Mouse (Mus musculus): ENCODE results near the gene Pon3. TPM values are rescaled to one million over a fixed set of nuclear protein-coding genes. Genes with fewer than 3 reads are reported as not detected.
A peak's percentile ranks its signal among the peaks of the same experiment; 100 is the strongest.

The Pon3 gene
- total RNA-seq, 2 experiments from 2014 or later, result 2.0 to 2.5 TPM

DNA sequence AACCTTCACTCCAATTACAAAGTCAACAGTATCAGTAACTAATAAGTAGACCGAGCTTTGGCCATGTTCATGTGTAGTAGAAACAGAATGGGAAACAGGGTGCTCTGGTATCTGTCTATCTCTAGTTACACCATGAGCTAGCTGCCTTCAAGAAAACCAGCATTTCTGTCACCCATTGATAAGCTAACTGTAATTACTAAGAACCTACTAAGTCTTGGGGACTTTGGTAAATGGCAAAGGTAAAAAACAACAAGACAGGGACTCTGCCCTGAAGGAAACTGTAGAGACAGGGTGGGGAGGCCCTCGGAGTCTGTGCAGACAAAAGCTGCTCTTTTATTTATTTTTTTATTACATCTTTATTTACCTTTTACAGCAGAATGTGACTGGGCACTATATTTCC, 31.3 kb upstream of the Pon3 start:
- intact Hi-C loops (cut with DNase I), result no loop called here
- H3K27ac ChIP-seq, result no peak overlapping the region
- no peak for DNase-seq (ENCODE audit: extremely low spot score in 1 of 2, low spot score in 2 of 2)
- H3K4me3 ChIP-seq, result no peak overlapping the region
- TF ChIP-seq CTCF (IDR thresholded peaks at IDR 0.05), result no peak

GRCm38 (mm10) chr6:5282418-5282817, 26.3 kb upstream of the Pon3 start:
- H3K27ac ChIP-seq, result no peak overlapping the region
- DNase-seq (ENCODE audit: extremely low spot score in 1 of 2, low spot score in 2 of 2), result no peak
- H3K4me3 ChIP-seq, result no peak overlapping the region
- intact Hi-C loops (cut with DNase I), result no loop called here
- TF ChIP-seq CTCF (IDR thresholded peaks at IDR 0.05), result no peak

- TF ChIP-seq CTCF (IDR thresholded peaks at IDR 0.05), result no peak
- no peak overlapping the region for H3K27ac ChIP-seq
- H3K4me3 ChIP-seq, result no peak overlapping the region
- intact Hi-C loops (cut with DNase I), result no loop called here
- DNase-seq (ENCODE audit: extremely low spot score in 1 of 2, low spot score in 2 of 2), result no peak
These were observed 24.7 kb upstream of the Pon3 start for GRCm38 (mm10) chr6:5280576-5281305.

DNA sequence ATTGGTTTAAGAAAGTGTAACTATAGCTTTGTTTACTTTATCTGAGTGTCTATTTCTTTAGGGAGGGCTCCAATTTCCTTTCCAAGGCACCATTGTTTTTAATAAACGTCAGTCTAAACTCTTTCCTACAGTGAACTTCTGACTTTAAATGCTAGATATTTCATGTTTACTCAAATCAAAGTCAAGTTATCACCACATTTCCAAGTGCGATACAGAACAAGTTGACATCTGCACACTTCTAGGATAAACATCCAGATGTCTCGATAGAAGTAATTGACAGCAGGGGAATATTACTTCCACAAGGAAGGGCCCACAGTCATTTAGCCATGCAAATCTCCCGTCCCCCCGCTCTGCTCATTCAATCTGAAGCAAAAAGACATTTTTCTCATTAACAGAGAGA, 21.9 kb upstream of the Pon3 start:
- intact Hi-C loops (cut with DNase I), result no loop called here
- TF ChIP-seq CTCF (IDR thresholded peaks at IDR 0.05), result no peak
- no peak for DNase-seq (ENCODE audit: extremely low spot score in 1 of 2, low spot score in 2 of 2)
- Histone ChIP-seq H3K4me3 (no peak overlapping the region), H3K27ac (no peak overlapping the region)

DNA sequence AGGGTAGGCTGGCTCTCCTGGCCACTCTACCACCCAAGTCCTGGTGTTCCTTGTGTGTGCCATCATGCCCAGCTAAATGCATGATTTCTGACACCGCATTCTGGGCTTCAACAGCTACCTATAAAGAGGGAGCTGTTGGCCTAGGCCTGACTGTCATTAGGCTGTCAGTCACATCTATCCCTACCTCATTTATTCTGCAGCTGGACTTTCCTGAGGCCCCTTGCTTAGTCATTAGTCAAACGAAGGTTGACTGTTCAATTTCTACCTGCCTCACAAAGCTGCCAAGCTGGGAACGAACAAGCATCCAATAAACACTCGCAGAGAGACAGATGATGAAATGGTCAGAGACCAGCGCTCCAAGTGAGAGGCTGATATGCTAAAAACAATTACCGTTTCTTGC, 13.6 kb upstream of the Pon3 start:
- no peak overlapping the region for H3K4me3 ChIP-seq
- H3K27ac ChIP-seq, result no peak overlapping the region
- intact Hi-C loops (cut with DNase I), result no loop called here
- TF ChIP-seq CTCF (IDR thresholded peaks at IDR 0.05), result no peak
- DNase-seq (ENCODE audit: extremely low spot score in 1 of 2, low spot score in 2 of 2), result no peak

DNA sequence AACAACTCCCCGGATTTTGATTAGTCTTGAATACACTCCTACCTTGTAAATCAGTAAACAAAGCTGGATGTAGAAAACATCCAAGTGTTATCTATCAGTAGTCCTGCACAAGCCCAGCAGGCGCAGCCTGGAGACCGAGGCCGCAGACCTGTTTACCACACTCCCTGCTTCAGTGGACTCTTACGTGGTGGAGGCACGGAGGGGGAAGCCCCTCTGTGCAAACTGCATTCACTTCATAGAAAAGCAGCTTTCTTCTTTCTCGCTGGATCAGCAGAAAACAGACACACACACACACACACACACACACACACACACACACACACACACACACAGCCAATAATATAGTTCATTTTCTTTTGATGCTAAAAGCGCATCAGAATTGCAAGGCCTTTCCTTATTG, 8.7 kb upstream of the Pon3 start:
- Histone ChIP-seq H3K27ac (no peak overlapping the region), H3K4me3 (no peak overlapping the region)
- no peak for TF ChIP-seq CTCF (IDR thresholded peaks at IDR 0.05)
- DNase-seq (ENCODE audit: extremely low spot score in 1 of 2, low spot score in 2 of 2), result no peak
- intact Hi-C loops (cut with DNase I), result no loop called here

DNA sequence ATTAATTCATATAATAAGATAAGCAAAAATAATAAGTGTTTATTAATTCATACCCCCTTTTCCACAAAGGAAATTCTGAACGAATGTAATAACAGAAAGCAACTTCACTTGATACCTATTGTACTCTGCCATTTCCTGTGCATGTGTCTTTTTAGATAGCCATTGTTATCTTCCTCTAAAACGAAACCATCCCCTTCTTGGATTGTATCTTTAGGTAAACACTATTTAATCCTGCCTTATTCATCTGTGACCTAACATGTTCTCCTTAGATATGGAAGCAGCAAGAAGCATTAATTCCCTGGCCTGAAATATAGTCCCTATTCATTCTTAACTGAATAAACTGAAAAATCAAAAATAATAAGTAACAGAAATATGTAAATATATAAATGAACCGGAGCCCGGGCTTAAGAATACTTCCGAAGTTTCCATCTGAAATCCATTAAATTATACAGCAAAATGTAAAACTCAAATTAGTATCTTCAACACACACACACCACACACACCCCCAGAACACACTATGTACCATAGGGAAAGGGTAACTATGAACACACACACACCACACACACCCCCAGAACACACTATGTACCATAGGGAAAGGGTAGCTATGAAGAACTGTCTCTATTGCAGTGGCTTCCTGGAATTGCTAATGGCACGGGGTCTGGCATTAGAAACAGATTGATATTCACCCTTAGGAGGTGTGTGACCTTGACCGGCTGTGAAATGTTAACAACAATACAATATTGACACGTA, 7.3 kb upstream of the Pon3 start:
- no peak overlapping the region for H3K4me3 ChIP-seq
- no peak for DNase-seq (ENCODE audit: extremely low spot score in 1 of 2, low spot score in 2 of 2)
- H3K27ac ChIP-seq, result no peak overlapping the region
- intact Hi-C loops (cut with DNase I), result no loop called here
- no peak for TF ChIP-seq CTCF (IDR thresholded peaks at IDR 0.05)

DNA sequence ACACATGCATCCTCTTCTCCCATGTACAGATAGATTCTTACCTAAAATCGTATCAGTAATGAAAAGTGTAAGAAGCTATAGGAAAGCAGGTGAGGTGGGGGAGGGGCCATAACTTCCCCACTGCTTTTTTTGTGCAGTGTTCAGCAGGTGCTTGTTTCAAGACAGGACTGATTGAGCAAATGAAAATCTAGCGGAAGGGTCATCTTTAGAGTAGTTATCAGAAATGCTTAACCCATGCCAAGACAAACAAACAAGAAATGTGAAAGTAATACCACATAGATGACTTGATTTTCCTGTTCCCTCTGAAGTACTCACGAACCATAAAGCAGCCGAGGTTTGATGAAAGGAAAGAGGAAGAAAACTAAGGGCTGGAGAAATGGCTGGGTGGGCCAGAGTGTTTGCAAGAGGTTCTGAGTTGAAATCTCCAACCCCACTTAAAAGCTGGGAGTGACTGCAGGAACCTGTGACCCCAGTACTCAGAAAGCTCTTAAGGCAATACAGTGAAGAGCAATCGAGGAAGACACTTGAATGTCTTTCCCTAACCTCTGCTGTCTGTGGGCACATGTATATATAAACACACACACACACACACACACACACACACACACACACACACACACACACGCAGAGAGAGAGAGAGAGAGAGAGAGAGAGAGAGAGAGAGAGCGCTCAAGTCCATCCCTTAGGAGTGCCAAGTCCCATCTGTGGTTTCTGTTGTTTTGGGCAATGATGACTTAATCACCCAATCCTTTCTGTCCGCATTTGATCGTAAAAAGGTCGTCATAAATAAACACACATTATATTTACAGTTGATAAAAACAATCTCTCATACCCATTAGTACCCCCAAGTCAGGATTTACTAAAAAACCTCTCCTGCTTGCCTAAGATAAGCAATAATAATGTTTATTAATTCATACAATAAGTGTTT, 6.5 kb upstream of the Pon3 start:
- no peak for TF ChIP-seq CTCF (IDR thresholded peaks at IDR 0.05)
- Histone ChIP-seq H3K4me3 (no peak overlapping the region), H3K27ac (no peak overlapping the region)
- intact Hi-C loops (cut with DNase I), result no loop called here
- no peak for DNase-seq (ENCODE audit: extremely low spot score in 1 of 2, low spot score in 2 of 2)

DNA sequence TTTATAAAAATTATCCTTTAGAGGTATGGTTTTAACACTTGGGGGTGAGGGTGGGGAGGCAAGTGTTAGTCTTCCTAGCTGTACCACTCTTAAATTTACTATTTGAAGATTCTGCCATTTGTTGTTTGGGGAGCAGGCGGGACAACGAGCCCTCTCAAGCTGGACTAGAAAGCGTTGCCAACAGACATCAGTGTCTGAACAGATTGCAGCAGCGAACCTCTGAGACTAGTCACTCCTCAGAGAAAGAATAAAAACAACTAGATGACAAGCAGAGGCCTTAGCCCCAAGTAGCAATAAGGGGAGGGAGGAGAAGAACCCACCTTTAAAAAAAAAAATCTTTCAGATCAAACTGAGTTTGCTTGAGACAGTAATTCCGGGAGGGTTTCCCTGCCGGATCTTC, 795 bp downstream of the Pon3 start:
- DNase-seq (ENCODE audit: extremely low spot score in 1 of 2, low spot score in 2 of 2), result no peak
- H3K4me3 ChIP-seq, result peak overlapping the region; percentile 30; the same call in 1 of the 2 replicates
- H3K27ac ChIP-seq, result no peak overlapping the region
- intact Hi-C loops (cut with DNase I), result no loop called here
- no peak for TF ChIP-seq CTCF (IDR thresholded peaks at IDR 0.05)

- H3K27ac ChIP-seq, result no peak overlapping the region
- no peak for TF ChIP-seq CTCF (IDR thresholded peaks at IDR 0.05)
- no peak overlapping the region for H3K4me3 ChIP-seq
- intact Hi-C loops (cut with DNase I), result no loop called here
- DNase-seq (ENCODE audit: extremely low spot score in 1 of 2, low spot score in 2 of 2), result no peak
These were observed 1.2 kb downstream of the Pon3 start for GRCm38 (mm10) chr6:5254869-5255268.

- Histone ChIP-seq H3K27ac (no peak overlapping the region), H3K4me3 (no peak overlapping the region)
- DNase-seq (ENCODE audit: extremely low spot score in 1 of 2, low spot score in 2 of 2), result no peak
- intact Hi-C loops (cut with DNase I), result no loop called here
- TF ChIP-seq CTCF (IDR thresholded peaks at IDR 0.05), result no peak
These were observed 10.2 kb downstream of the Pon3 start for GRCm38 (mm10) chr6:5245926-5246325.

GRCm38 (mm10) chr6:5238799-5239198, 17.3 kb downstream of the Pon3 start:
- no peak overlapping the region for H3K4me3 ChIP-seq
- no peak for DNase-seq (ENCODE audit: extremely low spot score in 1 of 2, low spot score in 2 of 2)
- intact Hi-C loops (cut with DNase I), result no loop called here
- no peak overlapping the region for H3K27ac ChIP-seq
- TF ChIP-seq CTCF (IDR thresholded peaks at IDR 0.05), result no peak

Measured in left cerebral cortex, adult 2 months (tissue).